Mouse (Mus musculus): ENCODE measurements around the gene Hace1.

- TF ChIP-seq CTCF (IDR thresholded peaks at IDR 0.05) = no peak
- no peak for TF ChIP-seq POLR2A (IDR thresholded peaks at IDR 0.05; ENCODE audit: insufficient read depth, low read depth, low read length)
These were observed 33.1 kb downstream of the Hace1 start for GRCm38 (mm10) chr10:45610727-45611126.
